Mouse (Mus musculus): ENCODE results near the gene Slc17a1.

Slc17a1 gene

DNA sequence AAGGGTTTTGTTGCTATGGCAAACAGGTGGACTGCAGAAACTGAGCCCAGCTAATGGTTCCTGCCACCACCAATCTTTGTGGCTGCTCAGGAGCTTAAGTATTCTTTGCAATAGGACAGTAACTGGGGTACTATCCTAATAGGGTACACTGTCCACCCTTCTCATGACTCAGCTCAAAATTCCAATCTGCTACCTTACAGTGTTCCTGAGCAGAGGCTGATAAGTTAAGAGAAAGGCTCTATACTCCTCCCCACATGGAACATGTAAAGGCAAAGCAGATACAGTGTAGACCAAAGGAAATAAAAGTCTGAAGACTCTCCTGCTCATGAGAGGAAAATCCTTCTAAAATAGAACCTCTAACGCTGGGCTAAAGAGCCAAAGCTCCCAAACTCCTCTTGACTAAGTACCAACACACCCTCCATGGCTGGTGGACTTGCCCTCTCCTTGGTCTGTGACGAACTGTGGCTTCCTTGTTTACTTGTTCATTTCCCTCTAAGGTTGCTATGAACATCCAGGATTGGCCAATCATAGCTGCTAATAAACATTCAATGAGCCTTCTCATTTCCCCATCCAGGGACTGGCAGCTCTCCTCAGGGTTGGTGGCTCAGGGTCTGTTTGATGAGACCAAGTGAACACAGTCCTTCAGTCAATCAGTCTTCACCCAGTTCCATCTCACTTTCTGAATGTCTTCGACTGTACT is 19.6 kb downstream of the Slc17a1 start:
- intact Hi-C loops (cut with DNase I): no loop called here

- intact Hi-C loops (cut with DNase I): no loop called here
Measured at GRCm38 (mm10) chr13:23889011-23889605, 21.6 kb downstream of the Slc17a1 start.

GRCm38 (mm10) chr13:23892592-23893268 is 25.2 kb downstream of the Slc17a1 start:
- intact Hi-C loops (cut with DNase I): no loop called here

DNA sequence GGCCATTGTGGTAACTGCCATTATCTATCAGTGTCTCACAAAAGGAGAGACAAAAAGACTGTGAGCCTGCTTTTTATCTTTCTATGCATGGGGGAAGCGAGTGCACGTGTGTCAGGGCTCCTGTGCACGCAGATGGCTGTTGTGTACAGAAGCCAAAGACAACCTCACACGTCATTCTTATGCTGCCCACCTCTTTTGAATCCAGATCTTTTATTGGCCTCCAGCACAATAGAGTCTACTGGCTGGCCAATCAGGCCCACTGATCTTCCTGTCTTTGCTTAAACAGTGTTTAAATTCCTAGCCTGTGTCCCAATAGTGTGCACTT is 25.7 kb downstream of the Slc17a1 start:
- intact Hi-C loops (cut with DNase I): no loop called here

DNA sequence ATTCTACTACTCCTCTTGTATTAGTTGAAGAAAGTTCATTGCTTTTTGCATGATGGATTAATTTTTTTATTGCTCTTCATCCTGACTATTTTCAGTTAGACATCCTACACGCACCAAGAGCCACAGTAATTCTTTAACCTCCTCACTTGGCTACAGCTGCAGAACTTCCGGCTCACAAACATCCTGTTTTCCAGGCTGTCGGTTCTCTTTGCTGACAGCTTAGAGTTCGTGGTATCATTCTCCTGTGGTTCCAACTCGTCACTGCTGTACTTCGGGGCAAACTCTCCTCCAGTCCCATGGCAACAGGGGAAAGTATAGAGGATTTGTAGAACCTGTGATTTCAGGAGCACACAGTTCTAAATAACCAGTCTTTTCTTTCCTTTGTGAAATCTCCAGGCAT is 30.7 kb downstream of the Slc17a1 start:
- intact Hi-C loops (cut with DNase I): no loop called here

GRCm38 (mm10) chr13:23906906-23907305 is 39.4 kb downstream of the Slc17a1 start:
- intact Hi-C loops (cut with DNase I): no loop called here

DNA sequence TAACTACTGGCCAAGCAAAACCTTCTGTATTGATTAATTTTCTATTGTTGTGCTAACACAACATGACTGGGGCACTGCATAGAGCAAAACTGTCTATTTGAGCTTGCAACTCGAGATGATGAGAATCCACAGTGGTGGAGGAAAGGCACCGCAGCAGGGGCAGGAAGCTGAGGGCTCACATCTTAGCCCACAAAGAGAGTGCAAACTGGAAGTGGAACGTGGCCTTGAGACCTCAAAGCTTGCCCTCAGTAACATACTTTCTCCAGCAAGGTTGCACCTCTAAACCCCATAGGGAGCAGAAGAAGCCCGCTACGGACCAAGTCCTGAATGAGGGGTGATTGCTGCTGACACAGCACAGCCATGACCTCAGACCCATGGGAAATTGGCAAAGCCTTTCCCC is 42.6 kb downstream of the Slc17a1 start:
- intact Hi-C loops (cut with DNase I): loop anchor here (5.0 kb wide), 1 partner anchor 37 kb away; no protein-coding TSS in a partner anchor

- intact Hi-C loops (cut with DNase I): loop anchor here (5.0 kb wide), 1 partner anchor 36 kb away; no protein-coding TSS in a partner anchor
Measured at GRCm38 (mm10) chr13:23911335-23911734, 43.8 kb downstream of the Slc17a1 start.

DNA sequence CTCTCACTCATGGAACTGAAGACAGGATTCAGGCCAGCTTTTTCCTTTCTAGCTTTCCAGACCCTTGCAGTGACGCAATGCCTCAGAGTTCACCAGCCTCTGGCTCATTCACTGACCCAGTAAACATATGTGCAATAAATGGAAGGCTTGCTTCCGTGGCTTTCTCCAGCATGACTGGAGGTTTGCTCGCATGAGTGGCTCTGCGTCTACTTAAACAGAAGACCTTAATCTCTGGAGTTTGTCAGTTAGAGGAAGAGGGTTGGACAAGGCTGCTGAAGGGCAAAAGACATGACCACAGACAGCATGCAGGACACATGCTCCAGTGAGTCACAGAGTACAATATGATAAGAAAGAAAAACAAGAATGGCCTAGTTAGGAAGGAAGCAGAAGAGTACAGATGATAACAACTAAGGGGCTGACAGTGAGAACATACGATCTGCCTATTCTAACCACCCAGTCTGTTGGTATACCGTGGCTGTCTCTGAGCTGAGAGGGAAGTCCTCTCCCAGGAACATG is 46.3 kb downstream of the Slc17a1 start:
- intact Hi-C loops (cut with DNase I): loop anchor here (5.0 kb wide), 1 partner anchor 33 kb away; no protein-coding TSS in a partner anchor

DNA sequence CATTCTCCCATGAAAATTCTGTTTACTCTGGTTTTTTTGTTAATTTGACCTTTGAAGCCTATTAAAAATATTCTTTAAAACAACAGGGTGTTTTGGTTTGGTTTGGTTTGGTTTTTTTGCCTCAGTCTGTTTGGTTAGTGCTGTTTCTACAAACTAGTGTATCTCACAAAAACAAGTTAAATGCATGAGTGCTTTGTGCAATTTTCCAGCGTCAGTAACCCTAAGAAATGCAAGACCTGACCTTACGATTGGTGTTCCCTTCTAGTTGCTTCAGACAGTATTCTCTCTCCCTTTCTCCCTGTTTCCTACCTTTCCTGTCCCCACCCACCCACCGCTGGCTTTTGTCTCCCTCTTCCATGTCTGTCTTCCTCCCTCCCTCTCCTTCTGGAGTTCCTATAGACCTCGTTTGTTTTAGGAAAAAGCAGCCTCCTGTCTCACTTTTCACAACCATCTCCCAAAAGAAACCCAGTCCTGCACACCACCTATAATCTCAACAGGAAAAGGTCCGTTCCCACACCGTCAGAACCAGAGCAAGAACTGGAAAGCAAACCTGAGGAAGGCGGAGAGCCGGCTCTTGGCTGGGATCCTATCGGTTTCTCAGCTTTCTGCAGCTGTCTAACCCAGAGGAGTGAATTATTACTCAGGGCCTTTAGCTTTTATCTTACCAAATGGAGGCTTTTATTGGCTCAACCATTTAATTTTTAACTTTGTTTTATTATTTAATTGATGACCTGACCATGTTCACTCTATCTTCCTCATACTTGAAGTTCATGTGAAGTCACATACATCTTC is 47.0 kb downstream of the Slc17a1 start, which contains the start of gene Slc17a4:
TSS of gene Slc17a4 (minus strand) at position 634 of the 792 bp plus-strand sequence.
- intact Hi-C loops (cut with DNase I): loop anchor here (5.0 kb wide), 1 partner anchor 33 kb away; no protein-coding TSS in a partner anchor

DNA sequence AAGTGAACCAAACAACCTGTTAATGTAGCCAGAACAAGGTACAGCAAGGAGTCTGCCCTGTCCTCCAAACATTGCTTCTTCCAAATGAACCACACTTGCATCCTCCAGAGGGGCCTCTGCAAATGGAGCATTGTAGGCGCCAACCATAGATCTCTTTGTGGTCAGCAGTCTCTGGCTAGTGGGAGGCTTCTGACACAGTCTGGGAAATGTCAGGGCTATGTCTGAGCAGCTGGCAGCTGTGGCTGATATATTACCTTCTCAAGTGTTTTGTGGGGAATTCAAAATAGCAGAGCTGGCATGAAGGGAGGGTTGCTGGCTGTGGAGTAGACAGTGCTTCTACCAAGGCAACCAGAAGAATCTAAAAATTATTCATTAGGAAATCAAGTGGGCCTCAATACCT is 48.6 kb downstream of the Slc17a1 start:
- intact Hi-C loops (cut with DNase I): no loop called here

GRCm38 (mm10) chr13:23917674-23918073 is 50.1 kb downstream of the Slc17a1 start:
- intact Hi-C loops (cut with DNase I): no loop called here

DNA sequence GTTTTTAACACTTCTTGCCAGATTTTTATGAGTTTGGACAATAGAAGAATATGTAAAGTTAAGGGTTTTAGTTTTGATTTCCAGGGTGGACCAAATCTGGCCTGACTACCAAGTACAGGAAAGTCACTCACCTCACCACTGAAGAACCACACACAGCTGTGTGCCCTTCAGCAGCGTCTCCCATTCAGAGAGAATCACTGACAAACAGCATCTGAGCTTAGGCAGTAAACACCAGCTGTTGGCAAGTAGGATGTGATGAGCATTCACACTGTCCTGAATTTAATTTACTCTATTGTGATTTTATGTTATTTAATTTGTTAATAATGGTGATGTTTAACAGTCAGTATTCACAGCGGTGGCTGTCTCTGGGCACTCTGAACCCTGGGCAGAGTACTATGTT is 58.2 kb downstream of the Slc17a1 start:
- intact Hi-C loops (cut with DNase I): no loop called here

DNA sequence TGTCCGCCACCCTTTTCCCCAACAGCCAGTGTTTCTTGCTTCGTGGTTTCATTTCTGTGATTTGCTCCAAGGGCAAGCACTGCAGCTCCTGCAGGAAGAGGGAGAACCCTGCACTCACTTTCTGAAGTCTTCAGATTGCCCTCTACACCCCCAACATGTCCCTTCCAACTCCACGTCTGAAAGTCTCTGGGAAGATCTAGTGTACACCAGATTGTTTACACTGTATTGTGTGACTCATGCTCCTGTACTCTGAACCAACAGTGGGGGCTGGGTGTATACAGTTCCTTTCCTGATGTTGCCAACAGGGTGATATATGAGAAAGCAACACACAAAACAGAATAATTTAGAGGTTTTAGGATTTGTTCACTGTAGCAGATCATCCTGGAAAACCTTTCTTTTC is 61.1 kb downstream of the Slc17a1 start:
- intact Hi-C loops (cut with DNase I): no loop called here

DNA sequence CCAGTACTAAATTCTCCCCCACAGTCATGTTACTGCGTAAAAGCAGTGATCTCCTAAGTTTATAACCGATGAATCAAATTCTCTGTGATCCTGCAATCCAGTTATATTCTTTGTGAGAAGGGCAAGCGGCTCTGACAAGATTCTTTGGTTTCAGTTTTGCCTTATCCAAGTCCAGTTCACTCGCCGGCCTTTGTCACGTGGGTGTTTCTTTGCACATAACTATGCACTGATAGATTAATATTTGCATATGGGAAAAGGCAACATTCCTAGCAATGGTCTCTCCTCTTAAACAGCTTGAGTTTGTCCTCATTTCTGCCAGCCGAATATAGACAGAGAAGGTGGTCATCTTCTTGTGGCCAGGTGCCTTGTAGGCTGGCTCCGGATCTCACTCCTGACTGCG is 62.9 kb downstream of the Slc17a1 start:
- intact Hi-C loops (cut with DNase I): no loop called here

DNA sequence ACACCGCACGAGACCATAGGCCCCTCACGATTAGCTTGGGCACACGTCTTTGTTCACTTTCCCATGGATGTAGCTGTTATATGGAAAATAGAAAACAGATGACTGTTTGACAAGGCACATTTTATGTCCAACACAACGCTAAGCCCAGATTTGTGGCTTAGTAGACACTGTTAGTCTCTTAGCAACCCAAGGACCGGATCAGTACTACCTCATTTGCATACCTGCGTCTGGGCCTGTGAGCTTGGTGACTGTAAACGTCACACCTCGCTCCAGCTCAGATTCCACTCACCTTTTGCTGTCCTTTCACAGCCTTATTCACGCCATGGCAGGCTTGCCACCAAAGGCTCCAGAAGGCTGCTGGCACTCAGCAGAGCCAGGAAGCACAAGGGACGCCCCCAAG is 63.4 kb downstream of the Slc17a1 start:
- intact Hi-C loops (cut with DNase I): no loop called here

GRCm38 (mm10) chr13:23933421-23934210 is 66.1 kb downstream of the Slc17a1 start, which contains the start of gene Hist1h2ba:
TSS of gene Hist1h2ba (minus strand) at chr13:23934156.
- intact Hi-C loops (cut with DNase I): no loop called here

DNA sequence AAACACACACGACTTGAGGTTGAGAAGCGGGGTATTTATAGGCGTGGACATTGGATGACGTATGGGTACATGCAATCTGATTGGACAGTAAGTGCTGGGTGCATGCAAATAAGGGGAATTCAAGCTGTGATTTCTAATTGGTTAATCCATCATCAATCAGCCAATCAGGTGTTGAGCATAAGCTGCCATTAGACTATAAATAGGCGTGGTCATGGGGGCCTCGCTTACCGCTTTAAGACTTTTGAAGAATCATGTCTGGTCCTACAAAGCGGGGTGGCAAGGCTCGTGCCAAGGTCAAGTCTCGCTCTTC is 66.6 kb downstream of the Slc17a1 start, which contains the start of gene Hist1h2aa:
TSS of gene Hist1h2aa (plus strand) at position 252 of the 310 bp plus-strand sequence.
- intact Hi-C loops (cut with DNase I): no loop called here

GRCm38 (mm10) chr13:23938699-23939098 is 71.1 kb downstream of the Slc17a1 start:
- intact Hi-C loops (cut with DNase I): no loop called here

DNA sequence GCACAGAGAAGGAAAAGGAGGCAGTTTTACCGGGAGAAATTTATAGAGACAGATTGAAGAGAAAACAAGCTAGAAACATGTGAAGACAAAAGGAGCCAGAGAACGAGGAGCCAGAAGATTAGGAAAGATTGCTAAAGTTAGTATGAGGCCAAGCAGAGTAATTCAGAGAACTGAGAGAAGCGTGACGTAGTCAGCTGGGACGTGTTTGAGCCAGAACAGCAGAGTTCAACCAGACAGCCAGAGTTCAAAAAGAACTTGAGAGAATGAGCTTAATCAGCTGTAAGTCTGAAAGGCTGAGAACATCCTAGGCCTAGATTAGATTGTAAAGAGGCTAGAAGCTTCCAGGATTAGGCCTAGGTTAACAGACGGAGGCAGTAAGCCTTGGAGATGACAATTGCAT is 72.7 kb downstream of the Slc17a1 start:
- intact Hi-C loops (cut with DNase I): no loop called here

GRCm38 (mm10) chr13:23942861-23943260 is 75.3 kb downstream of the Slc17a1 start:
- intact Hi-C loops (cut with DNase I): no loop called here

Measured in adrenal gland (tissue).